Mouse (Mus musculus): ENCODE measurements around the gene Ppp1r12a.

GRCm38 (mm10) chr10:108314396-108314795 is 152.4 kb downstream of the Ppp1r12a start:
- TF ChIP-seq CTCF (conservative IDR thresholded peaks at IDR 0.05; ENCODE audit: low read length) (no peak), POU5F1 (IDR thresholded peaks at IDR 0.05; ENCODE audit: borderline replicate concordance, low read length) (no peak)

Data from E14TG2a.4 (cell line).